Mouse (Mus musculus) liver, embryonic 14.5 days (tissue): ENCODE data around the gene Mid1. TPM values are rescaled to one million over a fixed set of nuclear protein-coding genes. Genes with fewer than 3 reads are reported as not detected.

Experiments used
- ATAC-seq: fragments of 200-750 bp; cut with Nextera tagmentation; 2 replicates; pipeline ENCODE4 v1.8.0; 2017; ENCODE audit warnings: moderate number of reproducible peaks, mild to moderate bottlenecking, moderate library complexity; ENCODE audit not compliant: insufficient read depth
- DNase-seq, 3 experiments: peaks; one replicate each; pipeline ENCODE4 v3.0.0-alpha.2; 2012 to 2013; ENCODE audit warnings: low read depth in 3 of 3, low spot score in 3 of 3
- H3K27ac ChIP-seq: fragments of 300-500 bp; sonication (generic); 2 replicates; pipeline ENCODE4 v1.5.1; 2014; ENCODE audit warnings: moderate library complexity, mild to moderate bottlenecking, control low read depth, inconsistent platforms
- H3K27me3 ChIP-seq: fragments of 300-500 bp; sonication (generic); 2 replicates; pipeline ENCODE4 v1.6.1; 2014; ENCODE audit warnings: mild to moderate bottlenecking, low read length, moderate library complexity; ENCODE audit not compliant: control insufficient read depth, insufficient read depth
- H3K36me3 ChIP-seq: fragments of 300-500 bp; sonication (generic); replicated peaks from 2 replicates; pipeline ENCODE4 v1.6.1; 2014; ENCODE audit warnings: low read depth; ENCODE audit not compliant: control insufficient read depth, insufficient read depth
- H3K4me1 ChIP-seq, 2 experiments: fragments of 200-500 bp in 1 of 2; fragments of 300-500 bp in 1 of 2; sonication (generic) in 1 of 2; replicated peaks; 2 replicates each; pipeline ENCODE4 v1.6.1; 2012 to 2014; ENCODE audit warnings: antibody characterized with exemption in 1 of 2, inconsistent platforms in 1 of 2, low read length in 1 of 2; ENCODE audit not compliant: control insufficient read depth in 2 of 2, insufficient read depth in 2 of 2
- H3K4me2 ChIP-seq: fragments of 300-500 bp; sonication (generic); 2 replicates; pipeline ENCODE4 v1.6.1; 2014; ENCODE audit warnings: low read depth, mild to moderate bottlenecking, control low read depth, moderate library complexity
- H3K4me3 ChIP-seq, 2 experiments: fragments of 200-500 bp in 1 of 2; fragments of 300-500 bp in 1 of 2; sonication (generic) in 1 of 2; 2 replicates each; pipeline ENCODE4 v1.5.1; 2012 to 2014; ENCODE audit warnings: low read depth in 2 of 2, low read length in 2 of 2, mild to moderate bottlenecking in 2 of 2, control low read depth in 1 of 2, inconsistent platforms in 1 of 2, moderate library complexity in 1 of 2; ENCODE audit not compliant: insufficient read depth in 1 of 2
- H3K9ac ChIP-seq: fragments of 300-500 bp; sonication (generic); replicated peaks from 2 replicates; pipeline ENCODE4 v1.6.1; 2014; ENCODE audit warnings: mild to moderate bottlenecking, control low read depth, moderate library complexity
- H3K9me3 ChIP-seq: fragments of 300-500 bp; sonication (generic); 2 replicates; pipeline ENCODE4 v1.6.1; 2016; ENCODE audit warnings: low read length, mixed read lengths; ENCODE audit not compliant: control insufficient read depth
- CTCF ChIP-seq: IDR thresholded peaks from 2 replicates; pipeline ENCODE4 v1.5.1; 2016; ENCODE audit warnings: antibody characterized with exemption, low read depth, control low read depth
- EP300 ChIP-seq: IDR thresholded peaks from 2 replicates; pipeline ENCODE4 v1.6.1; 2016; ENCODE audit warnings: antibody characterized with exemption, low read depth
- WGBS: fragments of 180-500 bp; shearing (Covaris S2); extraction: QIAGEN DNeasy Blood & Tissue Kit; methylation state at CpG from one replicate; pipeline ENCODE4 v1.1.7; 2014; ENCODE audit not compliant: insufficient replicate concordance; 5-methylcytosine and 5-hydroxymethylcytosine counted together
- polyA plus RNA-seq, 2 experiments: library from polyadenylated mRNA; depleted of rRNA in 1 of 2; stranded (reverse) in 1 of 2; unstranded in 1 of 2; fragments of >200 nt; fragmentation: Nextera tagmentation in 1 of 2; extraction: Ambion mirVana in 1 of 2; gene quantifications; 2 replicates each; pipeline versions ENCODE4 v1.2.1 to v1.2.3; 2012 to 2014

Mid1 gene
- polyA plus RNA-seq, 2 experiments: 1.1 to 1.2 TPM

GRCm38 (mm10) chrX:169811318-169811717 lies 126.3 kb downstream of the Mid1 start:
- H3K27me3 ChIP-seq: no peaks in the 10 kb centered on the region
- H3K27ac ChIP-seq: no peak overlapping the region
- no peak for ATAC-seq
- no peaks in the 10 kb centered on the region for H3K4me1 ChIP-seq
- no peak overlapping the region for H3K4me2 ChIP-seq
- H3K36me3 ChIP-seq: no peaks in the 10 kb centered on the region
- H3K9me3 ChIP-seq: no peaks in the 10 kb centered on the region
- WGBS: 24% methylated on average over 5 of the region's 5 CpGs
- DNase-seq: no peak
- H3K9ac ChIP-seq: no peak overlapping the region
- TF ChIP-seq EP300 (no peak), CTCF (no peak)
- no peak overlapping the region for H3K4me3 ChIP-seq

- Histone ChIP-seq H3K36me3 (no peaks in the 10 kb centered on the region), H3K4me2 (no peak overlapping the region), H3K27me3 (no peaks in the 10 kb centered on the region), H3K4me1 (no peaks in the 10 kb centered on the region), H3K4me3 (no peak overlapping the region), H3K9me3 (no peaks in the 10 kb centered on the region), H3K27ac (no peak overlapping the region), H3K9ac (no peak overlapping the region)
- no peak for DNase-seq
- ATAC-seq: no peak
- whole genome bisulfite sequencing: 45% methylated on average over 2 of the region's 2 CpGs
- TF ChIP-seq EP300: no peak
- no peak for TF ChIP-seq CTCF
These were observed 126.8 kb downstream of the Mid1 start for GRCm38 (mm10) chrX:169811783-169812182.

GRCm38 (mm10) chrX:169813673-169814072 lies 128.7 kb downstream of the Mid1 start:
- no peak for DNase-seq
- 36% methylated on average over 1 of the region's 1 CpGs for WGBS
- ATAC-seq: no peak
- TF ChIP-seq CTCF (no peak), EP300 (no peak)
- no peaks in the 10 kb centered on the region for H3K27me3 ChIP-seq
- H3K27ac ChIP-seq: no peak overlapping the region
- H3K4me2 ChIP-seq: no peak overlapping the region
- no peaks in the 10 kb centered on the region for H3K4me1 ChIP-seq
- H3K9ac ChIP-seq: no peak overlapping the region
- no peak overlapping the region for H3K4me3 ChIP-seq
- H3K36me3 ChIP-seq: no peaks in the 10 kb centered on the region
- H3K9me3 ChIP-seq: no peaks in the 10 kb centered on the region

GRCm38 (mm10) chrX:169826947-169827346 lies 141.9 kb downstream of the Mid1 start:
- 70% methylated on average over 10 of the region's 10 CpGs for WGBS
- Histone ChIP-seq H3K4me3 (no peak overlapping the region), H3K27me3 (no peaks in the 10 kb centered on the region), H3K36me3 (no peaks in the 10 kb centered on the region), H3K27ac (no peak overlapping the region), H3K9me3 (no peaks in the 10 kb centered on the region), H3K4me2 (no peak overlapping the region), H3K9ac (no peak overlapping the region), H3K4me1 (no peaks in the 10 kb centered on the region)
- DNase-seq (no peak), ATAC-seq (no peak)
- TF ChIP-seq EP300 (no peak), CTCF (no peak)

GRCm38 (mm10) chrX:169827720-169828119 lies 142.7 kb downstream of the Mid1 start:
- no peaks in the 10 kb centered on the region for H3K9me3 ChIP-seq
- DNase-seq (no peak), ATAC-seq (no peak)
- H3K4me1 ChIP-seq: no peaks in the 10 kb centered on the region
- no peak overlapping the region for H3K27ac ChIP-seq
- H3K4me3 ChIP-seq: no peak overlapping the region
- no peak for TF ChIP-seq CTCF
- no peak for TF ChIP-seq EP300
- no peak overlapping the region for H3K4me2 ChIP-seq
- WGBS: 30% methylated on average over 7 of the region's 7 CpGs
- H3K36me3 ChIP-seq: no peaks in the 10 kb centered on the region
- H3K27me3 ChIP-seq: no peaks in the 10 kb centered on the region
- H3K9ac ChIP-seq: no peak overlapping the region

GRCm38 (mm10) chrX:169828136-169828535 lies 143.1 kb downstream of the Mid1 start:
- Histone ChIP-seq H3K4me3 (no peak overlapping the region), H3K9ac (no peak overlapping the region), H3K4me1 (no peaks in the 10 kb centered on the region), H3K4me2 (no peak overlapping the region), H3K27me3 (no peaks in the 10 kb centered on the region), H3K9me3 (no peaks in the 10 kb centered on the region), H3K27ac (no peak overlapping the region), H3K36me3 (no peaks in the 10 kb centered on the region)
- DNase-seq (no peak), ATAC-seq (no peak)
- WGBS: 21% methylated on average over 5 of the region's 5 CpGs
- TF ChIP-seq EP300 (no peak), CTCF (no peak)
